Mouse (Mus musculus): ENCODE measurements at regions not wholly inside any gene's neighbourhood (a gene's known extent, or its start where the extent isn't known, plus 50 kb on each side); places are given as distances from the start of the nearest gene placed in this dataset.

DNA sequence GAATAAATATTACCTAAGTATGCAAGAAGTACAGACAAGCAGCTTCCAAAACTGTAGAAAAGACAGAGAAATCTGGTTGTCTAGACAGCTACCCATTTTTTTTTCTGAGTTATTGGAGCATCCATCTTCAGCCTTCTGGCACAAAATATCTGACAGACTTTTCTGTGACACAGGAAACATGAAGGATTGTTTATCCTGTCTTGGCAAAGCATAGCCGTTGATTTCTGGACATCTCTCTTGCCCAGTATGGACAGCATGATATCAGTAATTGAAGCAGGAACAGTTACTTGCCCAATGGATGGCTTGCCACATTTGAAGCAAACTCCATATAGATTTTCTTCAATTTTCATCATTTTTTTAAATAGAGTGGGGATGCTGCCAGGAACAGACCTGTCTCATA, 96.1 kb upstream of the Naaladl2 start:
- DNase-seq (ENCODE audit: low spot score) = no peak

DNA sequence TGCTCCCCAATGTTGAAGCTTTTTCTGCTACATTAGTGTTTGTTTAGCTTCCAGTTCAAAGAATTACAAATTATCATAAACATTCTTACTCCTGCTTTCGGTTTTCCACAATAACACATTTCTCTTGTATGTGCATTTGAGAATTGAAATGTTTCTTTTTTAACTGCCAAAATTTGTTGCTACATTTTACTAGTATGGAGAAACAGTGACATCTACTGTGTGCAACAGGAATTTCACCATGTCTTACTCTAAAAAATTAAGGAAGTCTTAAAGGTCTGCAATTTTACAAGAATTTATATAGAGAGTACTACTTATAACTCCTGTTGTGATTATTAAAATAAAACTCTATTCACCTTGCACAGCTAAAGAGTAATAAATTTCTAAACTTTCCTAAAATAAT, 76.5 kb upstream of the Naaladl2 start:
- peak; percentile 28 for DNase-seq (ENCODE audit: low spot score)

DNA sequence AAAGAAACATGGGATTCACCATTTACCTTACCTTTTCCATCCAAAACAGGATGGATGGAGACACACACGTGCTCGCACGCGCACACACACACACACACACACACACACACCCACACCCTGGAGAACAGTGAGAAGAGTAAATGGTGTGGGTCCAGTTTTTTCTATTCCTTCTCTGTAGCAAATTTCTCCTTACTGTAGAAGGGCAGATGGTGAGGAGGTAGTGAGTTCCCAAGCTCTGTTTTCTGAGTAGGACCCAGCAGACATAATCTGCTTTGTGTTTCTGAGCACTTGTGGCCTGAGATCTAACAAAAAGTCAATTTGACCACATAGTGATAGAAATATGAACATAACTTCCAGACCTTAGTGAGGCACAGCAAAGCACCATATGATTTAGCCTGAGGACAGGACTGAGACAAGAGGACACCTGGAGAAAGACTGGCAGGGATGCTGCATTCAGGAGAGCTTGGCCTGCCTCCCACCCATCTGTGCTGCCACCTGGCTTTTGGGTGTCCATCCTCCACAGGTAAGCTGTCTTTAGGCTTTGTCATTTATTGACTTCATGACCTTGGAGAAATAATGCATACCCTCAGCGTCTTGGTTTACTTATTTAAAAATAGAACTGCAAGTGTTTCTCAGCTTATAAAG, 64.1 kb upstream of the Naaladl2 start:
- DNase-seq (ENCODE audit: low spot score) = no peak

Data from adipocyte (in vitro differentiated cells).